Mouse (Mus musculus): ENCODE measurements around the gene 1700086D15Rik. TPM values are rescaled to one million over a fixed set of nuclear protein-coding genes. Genes with fewer than 3 reads are reported as not detected.

1700086D15Rik gene
- polyA plus RNA-seq (2015; fragmentation: Nextera tagmentation; extraction: Ambion mirVana): 0.29 and 0.32 TPM in 2 replicates

GRCm38 (mm10) chr11:65159791-65160190, at the start of gene 1700086D15Rik:
Gene 1700086D15Rik, minus strand, starts transcription at chr11:65159891.
- WGBS: 80% methylated on average over 5 of the region's 5 CpGs
- no peak for ATAC-seq
- Histone ChIP-seq H3K9me3 (ENCODE audit: low read length) (no peaks in the 10 kb centered on the region), H3K36me3 (ENCODE audit: insufficient read depth, low read length) (no peaks in the 10 kb centered on the region), H3K4me1 (ENCODE audit: insufficient read depth, low read depth, low read length) (0 out of 2 replicates have a peak, but pooled peaks cover 5% of the 10 kb centered on the region), H3K27ac (ENCODE audit: low read length) (peak within 1 kb of the TSS; percentile 88; the same call in 1 of the 2 replicates), H3K4me2 (replicated peaks; ENCODE audit: low read depth, low read length) (peak within 1 kb of the TSS; percentile 35), H3K4me3 (ENCODE audit: low read depth, low read length) (no peak within 1 kb of the TSS), H3K9ac (replicated peaks; ENCODE audit: low read depth) (no peak within 1 kb of the TSS), H3K27me3 (replicated peaks; ENCODE audit: insufficient read depth, low read length) (no peaks in the 10 kb centered on the region)
- TF ChIP-seq EP300 (IDR thresholded peaks at IDR 0.05): no peak
- TF ChIP-seq CTCF (IDR thresholded peaks at IDR 0.05): no peak
- DNase-seq (ENCODE audit: low spot score): no peak

- H3K4me3 ChIP-seq (ENCODE audit: low read depth, low read length): no peak overlapping the region
- no peak overlapping the region for H3K27ac ChIP-seq (ENCODE audit: low read length)
- H3K4me2 ChIP-seq (replicated peaks; ENCODE audit: low read depth, low read length): no peak overlapping the region
- H3K9me3 ChIP-seq (ENCODE audit: low read length): no peaks in the 10 kb centered on the region
- TF ChIP-seq CTCF (IDR thresholded peaks at IDR 0.05): no peak
- TF ChIP-seq EP300 (IDR thresholded peaks at IDR 0.05): no peak
- H3K4me1 ChIP-seq (ENCODE audit: insufficient read depth, low read depth, low read length): no peaks in the 10 kb centered on the region; the same call in 1 of the 2 replicates
- H3K9ac ChIP-seq (replicated peaks; ENCODE audit: low read depth): no peak overlapping the region
- H3K36me3 ChIP-seq (ENCODE audit: insufficient read depth, low read length): no peaks in the 10 kb centered on the region
- ATAC-seq: peak; percentile 47
- H3K27me3 ChIP-seq (replicated peaks; ENCODE audit: insufficient read depth, low read length): no peaks in the 10 kb centered on the region
- 42% methylated on average over 6 of the region's 6 CpGs for WGBS
- no peak for DNase-seq (ENCODE audit: low spot score)
These were observed 49.8 kb upstream of the 1700086D15Rik start for GRCm38 (mm10) chr11:65209441-65209840.

DNA sequence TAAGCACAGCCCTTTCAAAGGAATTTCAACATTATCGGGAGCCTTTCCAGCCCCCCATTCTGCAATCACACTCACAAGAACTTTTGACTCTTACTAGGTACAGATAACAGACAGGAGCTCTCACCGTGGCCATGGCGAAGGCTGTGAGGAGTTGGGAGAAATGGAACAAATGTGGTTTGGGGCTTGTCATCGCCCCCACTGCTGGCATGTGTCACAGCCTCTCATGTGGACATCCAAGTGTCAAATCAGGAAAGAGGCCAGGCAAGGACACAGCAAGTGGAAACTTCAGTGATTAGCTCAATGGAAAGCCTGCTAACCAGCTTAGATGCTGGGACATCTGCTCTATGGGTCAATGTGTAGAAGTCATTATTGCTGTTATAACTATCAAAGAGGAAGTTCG, 45.6 kb upstream of the 1700086D15Rik start:
- Histone ChIP-seq H3K4me1 (ENCODE audit: insufficient read depth, low read depth, low read length) (no peaks in the 10 kb centered on the region), H3K27me3 (replicated peaks; ENCODE audit: insufficient read depth, low read length) (no peaks in the 10 kb centered on the region), H3K36me3 (ENCODE audit: insufficient read depth, low read length) (no peaks in the 10 kb centered on the region), H3K4me3 (ENCODE audit: low read depth, low read length) (no peak overlapping the region), H3K27ac (ENCODE audit: low read length) (no peak overlapping the region), H3K9ac (replicated peaks; ENCODE audit: low read depth) (no peak overlapping the region), H3K4me2 (replicated peaks; ENCODE audit: low read depth, low read length) (no peak overlapping the region), H3K9me3 (ENCODE audit: low read length) (no peaks in the 10 kb centered on the region)
- WGBS: 47% methylated on average over 5 of the region's 5 CpGs
- DNase-seq (ENCODE audit: low spot score) (no peak), ATAC-seq (no peak)
- TF ChIP-seq CTCF (IDR thresholded peaks at IDR 0.05) (no peak), EP300 (IDR thresholded peaks at IDR 0.05) (no peak)

GRCm38 (mm10) chr11:65204651-65205050, 45.0 kb upstream of the 1700086D15Rik start:
- H3K9ac ChIP-seq (replicated peaks; ENCODE audit: low read depth): no peak overlapping the region
- no peak for ATAC-seq
- no peaks in the 10 kb centered on the region for H3K27me3 ChIP-seq (replicated peaks; ENCODE audit: insufficient read depth, low read length)
- TF ChIP-seq EP300 (IDR thresholded peaks at IDR 0.05) (no peak), CTCF (IDR thresholded peaks at IDR 0.05) (no peak)
- no peak for DNase-seq (ENCODE audit: low spot score)
- H3K27ac ChIP-seq (ENCODE audit: low read length): no peak overlapping the region
- no peak overlapping the region for H3K4me3 ChIP-seq (ENCODE audit: low read depth, low read length)
- no peak overlapping the region for H3K4me2 ChIP-seq (replicated peaks; ENCODE audit: low read depth, low read length)
- 63% methylated on average over 13 of the region's 13 CpGs for WGBS
- no peaks in the 10 kb centered on the region for H3K4me1 ChIP-seq (ENCODE audit: insufficient read depth, low read depth, low read length)
- H3K36me3 ChIP-seq (ENCODE audit: insufficient read depth, low read length): no peaks in the 10 kb centered on the region
- H3K9me3 ChIP-seq (ENCODE audit: low read length): no peaks in the 10 kb centered on the region

- no peaks in the 10 kb centered on the region for H3K27me3 ChIP-seq (replicated peaks; ENCODE audit: insufficient read depth, low read length)
- DNase-seq (ENCODE audit: low spot score): no peak
- ATAC-seq: no peak
- no peaks in the 10 kb centered on the region for H3K4me1 ChIP-seq (ENCODE audit: insufficient read depth, low read depth, low read length)
- no peak overlapping the region for H3K4me3 ChIP-seq (ENCODE audit: low read depth, low read length)
- no peaks in the 10 kb centered on the region for H3K36me3 ChIP-seq (ENCODE audit: insufficient read depth, low read length)
- no peak overlapping the region for H3K4me2 ChIP-seq (replicated peaks; ENCODE audit: low read depth, low read length)
- no peak overlapping the region for H3K9ac ChIP-seq (replicated peaks; ENCODE audit: low read depth)
- WGBS: 61% methylated on average over 1 of the region's 1 CpGs
- no peaks in the 10 kb centered on the region for H3K9me3 ChIP-seq (ENCODE audit: low read length)
- TF ChIP-seq CTCF (IDR thresholded peaks at IDR 0.05) (no peak), EP300 (IDR thresholded peaks at IDR 0.05) (no peak)
- H3K27ac ChIP-seq (ENCODE audit: low read length): no peak overlapping the region
These were observed 43.3 kb upstream of the 1700086D15Rik start for GRCm38 (mm10) chr11:65203020-65203419.

DNA sequence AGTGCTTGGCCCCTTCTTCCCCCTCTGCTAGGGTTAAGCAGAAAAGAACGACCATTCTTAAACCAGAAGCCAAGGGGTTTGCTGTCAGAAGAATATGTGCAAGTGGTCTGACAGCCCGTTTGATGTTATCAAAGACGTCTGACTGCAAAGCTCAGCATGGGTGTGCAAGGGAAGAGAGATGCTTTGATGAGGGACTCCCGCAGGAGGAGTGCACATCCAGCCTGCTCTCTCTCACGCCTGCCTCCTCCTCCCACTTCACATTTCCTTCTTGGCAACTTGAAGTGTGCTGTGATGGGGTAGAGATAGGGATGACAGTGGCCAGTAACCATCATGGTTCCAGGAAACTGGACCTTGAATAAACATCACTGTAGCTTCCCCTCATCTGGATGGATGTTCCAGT, 42.5 kb upstream of the 1700086D15Rik start:
- Histone ChIP-seq H3K4me3 (ENCODE audit: low read depth, low read length) (no peak overlapping the region), H3K4me1 (ENCODE audit: insufficient read depth, low read depth, low read length) (no peaks in the 10 kb centered on the region), H3K9ac (replicated peaks; ENCODE audit: low read depth) (no peak overlapping the region), H3K36me3 (ENCODE audit: insufficient read depth, low read length) (no peaks in the 10 kb centered on the region), H3K27ac (ENCODE audit: low read length) (no peak overlapping the region), H3K9me3 (ENCODE audit: low read length) (no peaks in the 10 kb centered on the region), H3K4me2 (replicated peaks; ENCODE audit: low read depth, low read length) (no peak overlapping the region), H3K27me3 (replicated peaks; ENCODE audit: insufficient read depth, low read length) (no peaks in the 10 kb centered on the region)
- TF ChIP-seq CTCF (IDR thresholded peaks at IDR 0.05) (no peak), EP300 (IDR thresholded peaks at IDR 0.05) (no peak; the same call in 1 of the 2 replicates)
- WGBS: 9% methylated on average over 5 of the region's 5 CpGs
- DNase-seq (ENCODE audit: low spot score) (peak; percentile 26), ATAC-seq (peak; percentile 70)

DNA sequence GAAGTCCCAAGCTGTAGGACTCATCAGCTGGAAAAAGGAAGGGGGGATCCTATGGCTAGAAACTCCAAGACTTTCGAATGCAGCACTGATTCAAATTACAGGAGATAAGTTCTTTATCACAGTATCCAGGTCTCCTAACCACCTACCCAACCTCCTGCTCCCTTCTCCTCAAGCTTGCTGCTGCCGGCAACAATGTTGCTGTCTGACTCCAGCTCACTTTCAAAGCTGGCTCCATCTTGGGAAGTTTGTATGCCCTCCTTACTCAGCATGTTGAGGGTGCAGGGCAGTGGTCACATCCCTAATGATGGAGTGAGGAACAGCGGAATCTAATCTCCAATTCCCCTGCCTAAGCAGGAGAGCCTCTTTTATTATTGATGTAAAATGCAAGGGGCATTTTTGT, 38.3 kb upstream of the 1700086D15Rik start:
- no peak overlapping the region for H3K4me2 ChIP-seq (replicated peaks; ENCODE audit: low read depth, low read length)
- no peak overlapping the region for H3K4me3 ChIP-seq (ENCODE audit: low read depth, low read length)
- TF ChIP-seq EP300 (IDR thresholded peaks at IDR 0.05) (no peak), CTCF (IDR thresholded peaks at IDR 0.05) (no peak)
- no peaks in the 10 kb centered on the region for H3K27me3 ChIP-seq (replicated peaks; ENCODE audit: insufficient read depth, low read length)
- H3K4me1 ChIP-seq (ENCODE audit: insufficient read depth, low read depth, low read length): no peaks in the 10 kb centered on the region
- H3K27ac ChIP-seq (ENCODE audit: low read length): no peak overlapping the region
- no peak for DNase-seq (ENCODE audit: low spot score)
- no peaks in the 10 kb centered on the region for H3K9me3 ChIP-seq (ENCODE audit: low read length)
- H3K36me3 ChIP-seq (ENCODE audit: insufficient read depth, low read length): no peaks in the 10 kb centered on the region
- WGBS: 85% methylated on average over 3 of the region's 3 CpGs
- no peak for ATAC-seq
- H3K9ac ChIP-seq (replicated peaks; ENCODE audit: low read depth): no peak overlapping the region

Data from lung, postnatal 0 days (tissue).